Mouse (Mus musculus) colon, adult 2 months (tissue): Measurements from ENCODE around the gene Cep112. TPM values are rescaled to one million over a fixed set of nuclear protein-coding genes. Genes with fewer than 3 reads are reported as not detected.

Source experiments
- polyA plus RNA-seq: library from polyadenylated mRNA; depleted of rRNA; stranded (reverse); fragments of >200 nt; gene quantifications from 2 replicates; pipeline ENCODE4 v1.2.3, GENCODE M21; 2012; rRNA removed

Gene Cep112
- polyA plus RNA-seq, result 0.16 TPM in 1 of 2 replicates, not detected in the other

DNA sequence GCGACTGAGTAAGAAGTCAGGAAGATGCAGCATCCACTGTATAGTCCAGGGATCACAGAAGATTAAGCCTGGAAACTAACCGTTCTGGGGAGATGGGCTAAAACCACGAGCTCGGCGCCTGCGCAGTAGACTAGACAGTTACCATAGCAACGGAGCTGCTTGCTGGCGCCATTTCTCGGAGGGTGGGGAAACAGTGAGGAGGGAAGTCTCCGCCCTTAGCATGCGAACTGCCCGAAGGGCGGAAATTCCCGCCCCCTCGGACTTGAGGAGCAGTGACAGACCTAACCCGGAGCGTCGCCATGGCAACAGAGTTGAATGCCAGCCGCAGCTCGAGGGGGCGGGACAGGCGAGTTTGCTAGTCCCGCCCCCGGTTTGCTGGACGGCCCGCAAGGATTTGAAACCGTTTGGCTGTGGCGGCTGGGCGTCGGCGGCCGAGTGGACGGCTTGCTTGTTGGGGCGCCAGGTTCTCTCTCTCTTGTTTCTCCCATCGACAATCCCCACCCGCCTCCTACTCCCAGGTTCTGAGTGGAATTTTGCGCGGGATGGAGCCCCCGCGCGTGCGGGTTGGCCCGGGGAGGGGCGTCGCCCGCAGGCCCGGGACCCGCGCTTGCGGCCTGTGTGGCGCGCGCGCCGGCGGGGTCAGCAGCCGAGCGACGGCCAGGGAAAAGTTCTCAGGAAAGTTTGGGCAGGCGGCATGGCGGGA is at the start of gene Cep112:
Cep112 (plus strand) TSS at position 304 of the 703 bp plus-strand sequence.

Other genes starting within 250 kb of the Cep112 start
- 0.19 and 2.1 TPM in 2 replicates for gene Apoh, start 81.8 kb upstream of the Cep112 start, polyA plus RNA-seq
- 14.4 and 15.6 TPM in 2 replicates for gene Prkca, start 81.3 kb upstream of the Cep112 start, polyA plus RNA-seq